Mouse (Mus musculus) kidney, embryonic 14.5 days (tissue): ENCODE results near the gene Ces2b. TPM values are rescaled to one million over a fixed set of nuclear protein-coding genes. Genes with fewer than 3 reads are reported as not detected.
"Not testable (repeated sequence)": the region's sequence is repeated elsewhere in the genome, so short reads cannot be mapped to it uniquely, and the experiment has no call there.

ENCODE experiments used
- ATAC-seq: fragments of 200-750 bp; cut with Nextera tagmentation; 2 replicates; pipeline ENCODE4 v1.8.0; 2017; ENCODE audit warnings: moderate number of reproducible peaks, mild to moderate bottlenecking, moderate TSS enrichment, moderate library complexity; ENCODE audit not compliant: low FRiP score, low TSS enrichment
- H3K27ac ChIP-seq: fragments of 300-500 bp; sonication (generic); 2 replicates; pipeline ENCODE4 v1.5.1; 2014; ENCODE audit warnings: low read depth, mild to moderate bottlenecking, low read length, moderate library complexity, mixed read lengths
- H3K27me3 ChIP-seq: fragments of 300-500 bp; sonication (generic); 2 replicates; pipeline ENCODE4 v1.6.1; 2014; ENCODE audit warnings: mild to moderate bottlenecking, low read length; ENCODE audit not compliant: control insufficient read depth, insufficient read depth
- H3K36me3 ChIP-seq: fragments of 300-500 bp; sonication (generic); 2 replicates; pipeline ENCODE4 v1.6.1; 2014; ENCODE audit warnings: low read length, mixed read lengths; ENCODE audit not compliant: control insufficient read depth, insufficient read depth
- H3K4me1 ChIP-seq: fragments of 300-500 bp; sonication (generic); 2 replicates; pipeline ENCODE4 v1.6.1; 2014; ENCODE audit warnings: low read length, mixed read lengths; ENCODE audit not compliant: control insufficient read depth, insufficient read depth
- H3K4me2 ChIP-seq: fragments of 300-500 bp; sonication (generic); replicated peaks from 2 replicates; pipeline ENCODE4 v1.6.1; 2014; ENCODE audit warnings: low read depth, mild to moderate bottlenecking, low read length
- H3K4me3 ChIP-seq: fragments of 300-500 bp; sonication (generic); 2 replicates; pipeline ENCODE4 v1.5.1; 2014; ENCODE audit warnings: mild to moderate bottlenecking, low read length
- H3K9ac ChIP-seq: fragments of 300-500 bp; sonication (generic); 2 replicates; pipeline ENCODE4 v1.6.1; 2014; ENCODE audit warnings: low read depth, mild to moderate bottlenecking, low read length, moderate library complexity
- H3K9me3 ChIP-seq: fragments of 300-500 bp; sonication (generic); 2 replicates; pipeline ENCODE4 v1.6.1; 2016; ENCODE audit warnings: low read length; ENCODE audit not compliant: control insufficient read depth
- WGBS: fragments of 180-500 bp; shearing (Covaris S2); extraction: QIAGEN DNeasy Blood & Tissue Kit; methylation state at CpG from one replicate; pipeline ENCODE4 v1.1.7; 2014; 5-methylcytosine and 5-hydroxymethylcytosine counted together
- polyA plus RNA-seq: library from polyadenylated mRNA; unstranded; fragments of >200 nt; fragmentation: Nextera tagmentation; extraction: Ambion mirVana; gene quantifications from 2 replicates; pipeline ENCODE4 v1.2.1, GENCODE M21; 2014

Ces2b gene
- polyA plus RNA-seq, 1 experiment from 2014 or later = 0.46 TPM

GRCm38 (mm10) chr8:104828221-104828620, 3.2 kb upstream of the Ces2b start:
- Histone ChIP-seq H3K4me2 (no peak overlapping the region), H3K27ac (no peak overlapping the region), H3K36me3 (no peaks in the 10 kb centered on the region), H3K4me3 (no peak overlapping the region), H3K27me3 (no peaks in the 10 kb centered on the region), H3K4me1 (no peaks in the 10 kb centered on the region), H3K9me3 (no peaks in the 10 kb centered on the region), H3K9ac (no peak overlapping the region)
- ATAC-seq = no peak
- WGBS = 76% methylated on average over 3 of the region's 3 CpGs

- Histone ChIP-seq H3K27me3 (no peaks in the 10 kb centered on the region; the same call in 1 of the 2 replicates), H3K36me3 (no peaks in the 10 kb centered on the region), H3K9me3 (no peaks in the 10 kb centered on the region), H3K4me2 (no peak overlapping the region), H3K4me3 (no peak overlapping the region), H3K4me1 (no peaks in the 10 kb centered on the region), H3K27ac (no peak overlapping the region), H3K9ac (no peak overlapping the region)
- no peak for ATAC-seq
- 84% methylated on average over 3 of the region's 3 CpGs for WGBS
Observed at GRCm38 (mm10) chr8:104841360-104842078, 10.1 kb downstream of the Ces2b start.

GRCm38 (mm10) chr8:104846831-104847230, 15.5 kb downstream of the Ces2b start, which contains the start of gene Ces2c:
Gene Ces2c (plus strand): TSS chr8:104847068.
- H3K9ac ChIP-seq = no peak within 1 kb of the TSS
- 83% methylated on average over 3 of the region's 3 CpGs for WGBS
- H3K9me3 ChIP-seq = no peaks in the 10 kb centered on the region
- H3K4me1 ChIP-seq = no peaks in the 10 kb centered on the region
- ATAC-seq = no peak
- no peak within 1 kb of the TSS for H3K27ac ChIP-seq
- no peak within 1 kb of the TSS for H3K4me2 ChIP-seq
- H3K27me3 ChIP-seq = no peaks in the 10 kb centered on the region; the same call in 1 of the 2 replicates
- H3K4me3 ChIP-seq = no peak within 1 kb of the TSS
- no peaks in the 10 kb centered on the region for H3K36me3 ChIP-seq

GRCm38 (mm10) chr8:104847741-104848462, 16.5 kb downstream of the Ces2b start:
- no peak overlapping the region for H3K4me2 ChIP-seq
- H3K4me1 ChIP-seq = no peaks in the 10 kb centered on the region
- H3K9me3 ChIP-seq = no peaks in the 10 kb centered on the region
- no peak overlapping the region for H3K4me3 ChIP-seq
- H3K36me3 ChIP-seq = no peaks in the 10 kb centered on the region
- no peaks in the 10 kb centered on the region; the same call in 1 of the 2 replicates for H3K27me3 ChIP-seq
- H3K27ac ChIP-seq = no peak overlapping the region
- no peak for ATAC-seq
- H3K9ac ChIP-seq = no peak overlapping the region
- 74% methylated on average over 4 of the region's 4 CpGs for WGBS

GRCm38 (mm10) chr8:104866844-104867531, 35.6 kb downstream of the Ces2b start:
- not testable (repeated sequence) for ATAC-seq, H3K9ac ChIP-seq, H3K27ac ChIP-seq, H3K36me3 ChIP-seq, H3K4me2 ChIP-seq, H3K9me3 ChIP-seq, H3K27me3 ChIP-seq, H3K4me1 ChIP-seq, H3K4me3 ChIP-seq
- WGBS = no CpG with 5 or more reads among the region's 4 CpGs

- not testable (repeated sequence) for H3K4me3 ChIP-seq, H3K9ac ChIP-seq, H3K27me3 ChIP-seq, ATAC-seq, H3K9me3 ChIP-seq, H3K4me2 ChIP-seq, H3K4me1 ChIP-seq, H3K27ac ChIP-seq, H3K36me3 ChIP-seq
- WGBS = no CpG with 5 or more reads among the region's 2 CpGs
Observed at GRCm38 (mm10) chr8:104868876-104869275, 37.5 kb downstream of the Ces2b start.

- H3K4me1 ChIP-seq, H3K27me3 ChIP-seq, H3K9me3 ChIP-seq, ATAC-seq, H3K36me3 ChIP-seq, H3K4me3 ChIP-seq, H3K27ac ChIP-seq, H3K9ac ChIP-seq, H3K4me2 ChIP-seq: not testable (repeated sequence)
- WGBS = no CpG with 5 or more reads among the region's 4 CpGs
Observed at GRCm38 (mm10) chr8:104886223-104886926, 55.0 kb downstream of the Ces2b start.
